9 mouse cellular contexts compared by ENCODE assay signal in genomic region chr9:41581152-41581551, GRCm38 (mm10).
DNase-seq lines count a peak whose midpoint lies in the region; ATAC-seq and TF ChIP-seq lines count a peak whose summit lies in the region.
"Had no signal": no experiment of that assay in that cellular context is flagged by ENCODE, and none has a peak within 500 bp of the region (broad histone marks: within the 10 kb centered on the region; RNA-seq: fewer than 3 reads in every experiment).

No protein-coding gene starts in this region.

- H3K9me3 ChIP-seq in kidney, embryonic 15.5 days (replicated peaks): no peaks in the 10 kb centered on the region
- no peaks in the 10 kb centered on the region for H3K9me3 ChIP-seq in kidney, postnatal 0 days (replicated peaks; ENCODE audit: low read length)
- H3K9me3 ChIP-seq in midbrain, embryonic 12.5 days: no peaks in the 10 kb centered on the region

- peak overlapping the region; percentile 79 for H3K4me2 ChIP-seq in kidney, embryonic 15.5 days
- peak overlapping the region; percentile 73 for H3K4me2 ChIP-seq in kidney, postnatal 0 days (ENCODE audit: low read length)
- H3K4me2 ChIP-seq in midbrain, embryonic 12.5 days (replicated peaks): peak overlapping the region; percentile 65

- no peak for DNase-seq in kidney, adult 11 months
- DNase-seq in adrenal gland, postnatal 36 days: peak; percentile 23 to 61
- peak; percentile 34 for DNase-seq in gastrocnemius, postnatal 25 days
- peak; percentile 73 for DNase-seq in kidney, postnatal 0 days (ENCODE audit: low spot score)

- peak overlapping the region; percentile 64 for H3K9ac ChIP-seq in kidney, embryonic 15.5 days
- H3K9ac ChIP-seq in kidney, postnatal 0 days (ENCODE audit: low read depth, low read length): peak overlapping the region; percentile 71
- H3K9ac ChIP-seq in midbrain, embryonic 12.5 days (replicated peaks): peak overlapping the region; percentile 98

- no peaks in the 10 kb centered on the region for H3K27me3 ChIP-seq in kidney, embryonic 15.5 days
- no peaks in the 10 kb centered on the region for H3K27me3 ChIP-seq in kidney, postnatal 0 days (ENCODE audit: insufficient read depth, low read length)
- no peaks in the 10 kb centered on the region for H3K27me3 ChIP-seq in midbrain, embryonic 12.5 days
- H3K27me3 ChIP-seq: Patski had no signal

- H3K4me3 ChIP-seq in kidney, embryonic 15.5 days (replicated peaks): peak overlapping the region; percentile 63
- peak overlapping the region; percentile 55 for H3K4me3 ChIP-seq in kidney, postnatal 0 days (replicated peaks; ENCODE audit: low read depth, low read length)
- peak overlapping the region; percentile 81 for H3K4me3 ChIP-seq in midbrain, embryonic 12.5 days

- H3K4me1 ChIP-seq in kidney, embryonic 15.5 days: peaks cover 15% of the 10 kb centered on the region
- H3K4me1 ChIP-seq in kidney, postnatal 0 days (replicated peaks; ENCODE audit: insufficient read depth, low read length): 0 out of 2 replicates have a peak, but pooled peaks cover 3% of the 10 kb centered on the region
- peaks cover 39% of the 10 kb centered on the region for H3K4me1 ChIP-seq in midbrain, embryonic 12.5 days

- no peaks in the 10 kb centered on the region for H3K36me3 ChIP-seq in kidney, embryonic 15.5 days
- no peaks in the 10 kb centered on the region for H3K36me3 ChIP-seq in kidney, postnatal 0 days (ENCODE audit: insufficient read depth, low read length)
- H3K36me3 ChIP-seq in midbrain, embryonic 12.5 days: peaks cover 1% of the 10 kb centered on the region; the same call in 1 of the 2 replicates

- WGBS in kidney, embryonic 15.5 days: under 1% methylated on average over 14 of the region's 14 CpGs
- WGBS in kidney, postnatal 0 days: 2% methylated on average over 14 of the region's 14 CpGs
- WGBS in midbrain, embryonic 12.5 days: 0% methylated on average over 14 of the region's 14 CpGs

- TF ChIP-seq CTCF in kidney, postnatal 0 days (IDR thresholded peaks at IDR 0.05; ENCODE audit: low read depth): no peak

- peak; percentile 72 for ATAC-seq in kidney, embryonic 15.5 days (replicated peaks; ENCODE audit: low FRiP score)
- ATAC-seq in kidney, postnatal 0 days (replicated peaks; ENCODE audit: low FRiP score, low read depth): no peak
- ATAC-seq in midbrain, embryonic 12.5 days (ENCODE audit: low FRiP score, low read depth): no peak
- ATAC-seq in frontal cortex, adult (ENCODE audit: low TSS enrichment): no peak
- ATAC-seq in inflammation-experienced regulatory T-cells, adult 6 months: no peak

- H3K27ac ChIP-seq in kidney, embryonic 15.5 days: peak overlapping the region; percentile 91
- peak overlapping the region; percentile 84 for H3K27ac ChIP-seq in kidney, postnatal 0 days
- peak overlapping the region; percentile 99 for H3K27ac ChIP-seq in midbrain, embryonic 12.5 days (replicated peaks)
